Mouse (Mus musculus) heart, adult 2 months (tissue): ENCODE measurements around the gene Aldh8a1.

Source experiments
- CTCF ChIP-seq: fragments of 200-600 bp; IDR thresholded peaks from 2 replicates; pipeline ENCODE4 v1.8.1; 2022; ENCODE audit warnings: antibody characterized with exemption, mild to moderate bottlenecking, moderate library complexity
- EP300 ChIP-seq: fragments of 200-500 bp; IDR thresholded peaks from 2 replicates; pipeline ENCODE4 v1.6.1; 2011; ENCODE audit warnings: low read depth, low read length, control low read depth; ENCODE audit not compliant: insufficient read depth
- POLR2A ChIP-seq: fragments of 200-500 bp; IDR thresholded peaks from 2 replicates; pipeline ENCODE4 v1.6.1; 2011; ENCODE audit warnings: mild to moderate bottlenecking, low read depth, low read length, control low read depth; ENCODE audit not compliant: insufficient read depth

GRCm38 (mm10) chr10:21363297-21363696, 13.8 kb upstream of the Aldh8a1 start:
- TF ChIP-seq CTCF (no peak), EP300 (no peak), POLR2A (no peak)
